Mouse (Mus musculus) Muller cell, postnatal 12 days (primary cell): ENCODE results near the gene Asb8.

Experiments used
- DNase-seq: peaks from one replicate; pipeline ENCODE4 v3.0.0-alpha.2; 2015; ENCODE audit errors: inconsistent ontology term

The Asb8 gene

DNA sequence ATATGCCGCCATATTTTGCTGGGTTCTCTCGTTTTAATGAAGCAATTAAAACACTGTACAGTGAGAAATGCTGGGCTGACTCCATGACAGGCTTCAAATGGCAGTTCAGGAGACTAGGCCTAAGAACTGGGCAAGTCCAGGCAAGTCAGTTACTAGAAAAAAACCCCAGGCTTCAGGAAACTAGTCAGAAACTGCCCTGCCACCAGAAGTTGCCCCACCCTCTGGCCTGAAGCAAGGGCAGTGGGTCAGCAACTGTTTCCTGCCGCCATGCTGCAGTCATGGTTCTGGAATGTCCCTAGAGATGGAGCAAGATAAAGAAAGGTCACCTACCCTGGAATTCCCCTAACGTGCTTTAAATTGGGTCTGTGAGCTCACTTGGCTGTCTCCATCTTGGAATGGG, 9.5 kb downstream of the Asb8 start:
- DNase-seq = peak; percentile 41

DNA sequence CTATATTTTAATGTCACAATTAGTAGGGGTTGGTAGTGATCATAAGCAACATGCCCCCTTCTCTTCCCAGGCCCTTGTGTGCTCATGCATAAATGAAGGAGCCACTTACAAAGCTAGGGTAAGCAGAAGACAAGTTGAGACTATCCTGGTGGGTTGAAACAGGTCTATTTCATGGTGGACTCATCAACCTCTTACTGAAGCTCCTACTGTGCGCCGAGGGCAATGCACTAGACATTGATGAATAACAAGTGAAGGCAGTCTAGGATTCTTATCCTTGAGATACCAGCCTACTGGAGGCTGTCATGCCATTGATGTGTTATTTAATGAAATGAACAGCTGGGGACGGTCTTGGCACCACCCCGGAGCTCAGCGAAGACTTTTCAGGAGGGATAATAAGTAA, 10.2 kb downstream of the Asb8 start:
- DNase-seq = no peak

DNA sequence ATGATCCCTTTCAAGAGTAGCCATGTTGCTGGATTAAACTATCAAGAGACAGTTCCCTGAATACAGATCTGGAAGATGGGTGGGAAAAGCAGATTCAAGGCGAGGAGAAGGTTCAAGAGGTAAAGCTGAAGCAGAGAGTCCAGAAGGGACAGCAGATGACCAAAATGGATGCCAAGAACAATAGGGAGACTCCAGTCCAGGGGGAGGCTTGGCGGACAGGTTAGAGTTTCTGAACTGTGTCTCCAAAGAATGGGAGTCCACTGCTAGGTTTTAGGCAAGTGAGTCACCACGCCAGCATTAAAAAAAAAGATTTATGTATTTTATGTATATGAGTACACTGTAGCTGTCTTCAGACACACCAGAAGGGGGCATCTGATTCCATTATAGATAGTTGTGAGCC, 10.8 kb downstream of the Asb8 start:
- no peak for DNase-seq

DNA sequence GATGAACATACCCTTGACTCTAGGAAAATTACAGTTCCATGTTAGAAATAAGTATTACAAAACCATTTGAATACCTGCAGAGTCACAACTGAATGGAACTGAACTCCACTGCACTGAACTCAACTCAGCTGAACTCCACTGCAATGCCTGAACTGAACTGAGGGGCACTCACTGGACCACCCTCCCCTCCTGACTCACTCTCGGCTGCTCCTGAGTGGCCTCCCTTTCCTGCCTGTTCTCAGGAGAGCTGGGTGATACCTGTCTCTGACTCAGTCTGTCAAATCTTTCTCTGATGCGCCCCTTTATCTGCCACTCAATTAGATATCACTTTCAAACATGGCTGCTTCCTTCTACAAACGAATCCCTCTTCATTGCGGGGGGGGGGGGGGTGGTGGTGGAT, 11.3 kb downstream of the Asb8 start:
- no peak for DNase-seq

DNA sequence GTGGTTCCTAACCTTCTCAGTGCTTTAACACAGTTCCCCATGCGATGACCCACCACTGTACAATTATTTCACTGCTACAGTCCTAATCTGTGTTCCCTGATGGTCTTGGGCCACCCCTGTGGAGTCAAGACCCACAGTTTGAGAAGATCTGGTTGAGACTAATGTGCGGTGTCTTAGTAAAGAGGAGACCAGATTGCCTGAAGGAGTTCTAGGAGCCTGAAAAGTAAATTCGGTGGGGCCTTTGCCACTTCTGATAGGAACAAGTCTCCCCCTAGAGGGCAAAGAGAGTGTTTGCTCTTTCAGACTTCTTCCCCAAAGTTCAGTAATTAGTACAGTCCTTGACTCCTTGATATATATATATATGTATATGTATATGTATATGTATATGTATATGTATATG, 11.8 kb downstream of the Asb8 start:
- peak; percentile 56 for DNase-seq

DNA sequence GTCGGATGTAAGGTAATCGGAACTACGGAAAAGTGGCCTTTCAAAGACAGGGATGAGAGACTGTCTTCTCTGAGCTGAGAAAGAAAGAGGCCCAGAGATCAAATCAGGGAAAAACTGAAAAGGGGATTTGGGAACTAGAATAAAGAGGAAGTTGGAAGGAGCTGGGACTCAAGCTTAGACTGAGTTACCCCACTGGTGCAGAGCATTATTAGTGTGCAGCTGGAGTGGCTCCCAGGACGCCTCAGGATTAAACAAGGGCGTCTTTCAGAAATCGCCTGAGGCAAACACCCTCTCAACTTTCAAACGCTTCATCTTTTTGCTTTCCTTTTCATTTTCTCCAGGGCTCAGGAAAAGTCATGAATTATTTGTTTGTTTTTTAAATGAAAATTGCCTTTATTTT, 12.5 kb downstream of the Asb8 start:
- DNase-seq = no peak

DNA sequence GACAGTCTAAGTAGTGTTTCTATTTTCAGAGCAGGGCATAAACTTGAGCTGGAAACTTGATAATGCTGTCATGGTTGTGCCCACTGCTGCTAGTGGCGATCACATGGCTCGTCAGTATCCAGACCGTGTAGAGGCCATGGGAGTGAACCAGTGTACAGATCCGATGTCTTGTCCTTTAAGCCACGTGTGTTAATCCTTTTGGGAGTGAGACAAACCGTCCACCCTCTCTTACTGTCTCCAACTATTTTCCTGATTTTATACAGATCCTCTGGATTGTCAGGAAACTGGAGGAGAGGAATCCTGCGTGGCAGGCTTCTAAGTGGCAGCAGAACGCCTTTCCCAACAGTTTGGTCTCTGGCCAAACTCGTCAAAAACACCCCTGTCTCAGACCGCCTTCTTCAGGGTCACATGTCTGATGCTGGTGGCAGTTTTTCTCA, 16.2 kb downstream of the Asb8 start:
- DNase-seq = no peak

DNA sequence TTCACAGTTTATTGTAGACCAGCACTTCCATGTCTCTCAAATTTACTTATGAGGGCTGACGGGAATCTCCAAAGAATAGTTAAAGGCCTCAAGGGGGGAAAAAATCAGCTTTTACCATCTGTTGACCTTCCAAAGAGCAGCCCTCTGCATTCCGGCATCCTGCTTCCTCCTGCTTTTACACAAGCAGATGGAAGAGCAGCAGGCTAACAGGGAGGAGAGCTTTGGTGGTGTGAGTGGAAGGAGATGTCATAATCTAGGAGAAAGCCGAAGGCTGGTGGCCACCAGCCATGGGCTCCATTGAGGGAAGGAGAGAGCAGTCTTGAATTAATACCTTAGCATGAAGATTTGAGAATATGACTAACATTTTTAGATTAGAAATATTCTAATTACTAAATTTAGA, 17.1 kb downstream of the Asb8 start:
- DNase-seq = no peak

DNA sequence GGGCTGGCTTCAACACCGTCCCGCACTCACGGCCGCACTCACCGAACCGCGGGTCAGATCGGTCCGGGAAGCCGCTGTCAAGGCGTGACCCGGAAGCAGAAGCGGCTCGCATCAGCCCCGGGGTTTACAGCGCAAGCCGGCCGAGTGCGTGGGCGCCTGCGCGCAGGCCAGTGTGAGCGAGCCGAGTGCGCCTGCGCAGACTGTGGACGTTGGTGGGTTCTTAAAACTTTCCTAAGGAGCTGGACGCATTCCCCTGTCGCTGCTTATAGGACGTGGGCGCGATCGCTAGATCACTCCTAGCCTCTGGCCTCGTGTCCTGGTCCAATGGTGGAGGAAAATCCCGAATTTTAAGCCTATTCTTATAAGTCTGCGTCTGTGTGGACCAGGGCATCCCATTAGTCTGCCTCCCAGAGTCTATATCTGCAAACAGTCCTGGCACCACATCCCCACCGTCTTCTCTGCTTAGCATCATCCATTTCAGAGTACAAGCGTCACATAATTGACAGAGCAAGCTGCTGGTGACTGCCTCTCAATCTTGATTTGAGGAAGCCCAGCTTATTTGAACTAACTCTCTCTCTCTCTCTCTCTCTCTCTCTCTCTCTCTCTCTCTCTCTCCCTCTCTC, 19.8 kb downstream of the Asb8 start:
- peak; percentile 91 for DNase-seq

DNA sequence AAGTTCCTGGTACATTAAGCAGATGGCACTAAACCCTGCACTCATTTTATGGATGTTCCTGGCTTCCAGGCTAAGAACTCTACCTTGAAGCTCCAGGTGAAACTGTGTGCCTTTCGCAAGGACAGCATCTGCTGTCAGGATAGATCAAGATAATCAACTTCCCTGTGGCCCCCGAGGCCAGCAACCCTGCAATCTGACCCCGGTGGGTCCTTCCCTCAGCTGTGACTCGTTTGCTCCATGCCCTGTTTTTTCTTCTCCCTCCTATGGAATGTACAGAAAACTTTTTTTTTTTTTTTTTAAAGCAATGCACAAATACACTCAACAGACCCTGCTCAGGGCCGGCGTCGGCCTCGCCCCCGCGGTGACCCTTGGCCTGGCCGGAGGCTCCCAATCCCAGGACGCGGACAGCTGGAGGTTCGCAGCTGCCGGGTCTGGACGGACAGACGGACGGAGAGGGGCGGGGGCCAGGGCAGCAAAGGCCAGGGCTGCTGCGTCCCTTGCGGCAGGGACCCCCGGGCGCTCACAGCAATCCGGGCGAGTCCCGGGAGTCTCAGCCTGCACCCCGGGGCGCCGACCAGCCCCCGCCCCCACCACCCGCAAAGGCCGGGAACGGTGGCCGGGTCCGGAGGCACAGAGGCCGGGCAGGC, 20.4 kb downstream of the Asb8 start:
- DNase-seq = peak; percentile 27

DNA sequence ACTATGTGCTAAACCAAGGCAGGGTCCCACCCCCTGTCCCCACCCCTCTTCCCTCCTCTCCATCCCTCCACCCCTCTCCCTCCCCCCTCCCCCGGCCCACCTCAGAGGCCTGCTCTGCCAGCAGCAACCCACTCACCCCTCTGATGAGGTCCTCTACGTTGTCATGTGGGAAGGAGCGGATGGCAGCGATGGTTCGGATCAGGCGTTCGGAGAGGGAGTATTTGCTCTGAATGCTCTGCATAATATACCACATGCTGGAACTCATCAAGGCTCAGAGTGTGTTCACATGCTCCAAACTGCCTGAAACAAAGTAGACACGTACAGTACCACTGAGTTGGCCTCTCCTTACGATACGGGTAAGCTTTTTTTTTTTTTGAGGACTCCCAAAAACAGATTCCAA, 22.9 kb downstream of the Asb8 start:
- no peak for DNase-seq

DNA sequence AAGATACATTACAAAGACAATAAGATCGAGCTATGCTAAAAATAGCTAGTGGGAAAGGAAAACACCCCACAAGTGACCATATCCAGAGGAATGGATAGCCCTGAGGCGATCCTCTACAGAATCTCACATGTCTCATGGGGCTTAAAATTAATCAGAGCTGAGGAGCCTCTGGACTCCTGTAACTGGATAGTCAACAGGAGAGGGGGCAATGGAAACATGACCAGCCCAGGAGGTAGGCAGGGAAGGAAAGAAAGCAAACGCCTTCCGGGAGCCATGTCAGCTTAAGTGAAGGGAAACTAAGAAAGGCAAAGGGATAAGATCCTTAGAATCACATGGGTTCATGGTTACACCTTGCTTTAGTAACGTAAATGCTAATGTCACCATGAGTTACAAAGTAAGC, 24.6 kb downstream of the Asb8 start:
- no peak for DNase-seq

DNA sequence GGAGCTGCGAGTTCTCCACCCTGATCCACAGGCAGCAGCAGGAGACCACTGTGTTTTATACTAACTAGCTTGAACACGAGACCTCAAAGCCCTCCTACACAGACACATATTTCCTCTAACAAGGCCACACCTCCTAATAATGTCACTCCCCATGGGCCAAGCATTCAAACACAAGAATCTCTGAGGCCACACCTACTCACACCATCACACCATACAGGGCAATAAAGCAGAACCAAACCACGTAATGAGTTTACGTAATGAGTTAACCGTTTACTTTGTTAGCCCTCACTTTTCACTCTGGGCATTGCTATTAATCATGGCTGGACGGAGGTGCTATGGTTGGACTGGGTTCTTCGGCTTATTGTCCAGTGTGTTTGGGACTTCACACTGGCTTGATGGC, 25.7 kb downstream of the Asb8 start:
- DNase-seq = no peak

DNA sequence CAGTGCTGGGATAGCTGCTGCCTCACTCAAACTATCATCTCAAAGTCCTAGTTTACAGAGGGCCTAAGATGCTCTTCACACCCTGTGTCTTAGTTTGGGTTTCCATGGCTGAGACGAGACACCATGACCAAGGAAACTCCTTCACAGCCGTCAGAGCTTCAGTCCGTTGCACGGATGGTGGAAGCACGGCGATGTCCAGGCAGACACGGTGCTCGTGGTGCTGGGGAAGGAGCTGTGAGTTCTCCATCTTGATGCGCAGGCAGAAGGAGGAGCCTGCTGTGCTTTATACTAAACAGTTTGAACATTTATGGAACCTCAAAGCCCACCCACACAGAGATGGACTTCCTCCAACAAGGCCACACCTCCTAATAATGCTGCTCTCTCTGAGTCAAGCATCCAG, 28.6 kb downstream of the Asb8 start:
- no peak for DNase-seq

DNA sequence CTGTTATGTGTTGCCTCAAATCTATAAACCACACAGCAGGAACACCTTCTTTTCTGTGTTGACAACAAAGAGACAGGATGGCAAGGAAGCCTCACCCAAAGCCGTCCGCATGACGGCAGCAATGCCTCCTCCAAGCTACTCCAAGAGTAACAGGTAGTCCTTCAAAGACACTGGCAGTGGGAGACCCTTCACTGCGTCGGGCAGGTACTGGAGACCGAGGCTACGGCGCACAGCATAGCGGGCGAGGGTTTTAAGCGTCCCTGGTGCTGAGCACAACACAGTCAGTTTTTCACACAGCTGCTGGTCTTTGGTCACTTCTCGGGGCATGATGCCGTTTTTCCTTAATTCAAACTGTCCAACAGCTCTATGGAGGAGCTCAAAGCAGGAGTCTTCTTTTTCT, 29.8 kb downstream of the Asb8 start:
- no peak for DNase-seq

DNA sequence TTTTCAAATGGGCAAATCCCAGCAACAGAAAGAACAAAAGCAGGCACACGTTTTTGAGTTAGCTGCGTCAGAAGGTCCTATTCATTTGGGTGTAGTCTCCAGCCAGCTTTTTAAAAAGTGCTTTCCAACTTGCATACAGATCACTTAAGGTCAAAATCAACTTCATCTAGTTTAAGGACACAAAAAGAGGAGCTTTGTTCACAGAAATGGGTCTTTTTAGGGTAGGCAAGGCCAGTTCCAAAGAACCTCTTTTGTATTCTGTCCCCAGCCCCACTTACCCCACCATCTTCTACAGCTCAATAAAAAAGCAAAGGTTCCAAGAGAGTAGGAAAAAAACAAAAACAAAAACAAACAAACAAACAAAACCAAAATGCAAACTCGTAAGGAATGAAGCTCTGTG, 30.8 kb downstream of the Asb8 start:
- no peak for DNase-seq

DNA sequence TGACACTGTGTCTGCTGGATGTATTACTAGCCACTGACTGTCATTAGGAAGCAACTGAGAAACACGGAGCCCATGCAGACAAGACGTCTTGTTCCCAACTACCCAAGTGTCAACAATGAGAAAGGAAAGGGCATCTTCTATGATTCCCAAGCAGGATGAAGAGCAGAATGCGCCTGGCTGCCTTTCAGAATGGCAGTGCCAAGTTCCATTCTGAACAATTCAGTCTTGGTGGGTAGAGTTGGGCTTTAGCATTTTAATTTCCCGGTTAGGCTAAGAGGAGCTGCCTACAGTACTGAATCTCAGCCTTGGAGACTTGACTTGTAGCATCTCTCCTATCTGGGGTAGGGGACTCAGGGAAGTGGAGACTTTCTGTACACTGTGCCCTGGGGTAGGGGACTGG, 31.4 kb downstream of the Asb8 start:
- DNase-seq = no peak

DNA sequence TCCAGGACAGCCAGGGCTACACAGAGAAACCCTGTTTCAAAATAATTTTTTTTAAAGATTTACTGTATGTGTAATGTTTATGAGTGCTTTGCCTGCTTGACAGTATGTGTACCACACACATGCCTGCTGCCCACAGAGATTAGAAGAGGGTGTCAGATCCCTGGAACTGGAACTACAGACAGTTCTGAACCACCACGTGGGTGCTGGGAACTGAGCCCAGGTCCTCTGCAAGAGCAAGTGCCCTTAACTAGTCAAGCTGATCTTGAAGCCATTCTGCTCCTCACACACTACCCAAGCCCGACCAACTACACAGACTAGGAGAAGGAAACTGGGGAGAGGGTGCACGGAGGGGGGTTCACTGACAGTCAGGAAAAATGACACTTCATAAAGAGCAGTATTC, 32.0 kb downstream of the Asb8 start:
- no peak for DNase-seq

DNA sequence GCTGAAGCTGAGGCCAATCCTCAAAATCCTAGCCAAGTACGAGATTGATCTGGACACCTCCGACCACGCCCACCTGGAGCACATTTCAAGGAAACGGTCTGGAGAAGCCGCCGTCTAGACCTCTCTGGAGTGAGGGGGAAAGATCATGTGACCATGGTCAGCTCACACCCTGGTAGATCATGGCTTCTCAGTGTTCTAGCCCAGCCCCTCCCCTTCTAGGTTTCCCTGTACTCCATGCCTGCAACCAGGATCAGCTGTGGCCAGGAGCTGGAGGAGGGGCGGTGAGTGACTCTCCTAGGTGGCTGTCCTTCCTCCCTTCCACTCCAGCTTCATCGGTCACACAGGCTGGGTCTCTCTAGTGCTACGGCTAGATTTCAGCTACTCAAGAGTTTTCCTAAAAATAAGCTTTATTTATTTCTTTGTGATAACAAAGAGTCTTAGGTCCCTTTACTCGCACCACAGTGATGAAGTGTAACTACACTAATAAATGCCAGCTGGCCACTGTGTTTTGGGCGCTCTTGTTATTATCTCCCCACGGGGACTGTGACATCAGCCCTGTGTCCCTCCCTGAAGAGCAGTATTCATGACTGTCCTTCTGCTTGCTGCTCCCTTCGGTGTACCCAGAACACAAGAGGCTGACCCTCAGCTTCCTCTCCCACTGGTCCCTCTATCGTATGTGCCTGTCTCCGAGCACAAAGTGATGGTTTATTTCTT, 33.3 kb downstream of the Asb8 start:
- DNase-seq = no peak

DNA sequence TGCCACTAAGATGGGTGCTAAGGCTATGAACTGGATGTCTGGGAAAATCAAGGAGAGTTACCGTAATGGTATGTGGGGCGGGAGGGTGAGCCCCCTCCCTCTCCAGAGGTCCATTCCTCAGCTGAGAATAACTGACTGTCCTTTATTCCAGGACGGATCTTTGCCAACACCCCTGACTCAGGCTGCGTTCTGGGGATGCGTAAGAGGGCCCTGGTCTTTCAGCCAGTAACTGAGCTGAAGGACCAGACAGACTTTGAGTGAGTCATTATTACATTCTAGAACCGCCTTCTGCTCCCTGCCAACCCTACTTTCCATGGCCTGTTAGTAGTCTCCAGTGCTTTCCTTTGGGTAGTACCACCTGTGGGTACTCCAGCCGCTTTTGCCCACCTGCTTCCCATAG, 34.0 kb downstream of the Asb8 start:
- DNase-seq = peak; percentile 12

DNA sequence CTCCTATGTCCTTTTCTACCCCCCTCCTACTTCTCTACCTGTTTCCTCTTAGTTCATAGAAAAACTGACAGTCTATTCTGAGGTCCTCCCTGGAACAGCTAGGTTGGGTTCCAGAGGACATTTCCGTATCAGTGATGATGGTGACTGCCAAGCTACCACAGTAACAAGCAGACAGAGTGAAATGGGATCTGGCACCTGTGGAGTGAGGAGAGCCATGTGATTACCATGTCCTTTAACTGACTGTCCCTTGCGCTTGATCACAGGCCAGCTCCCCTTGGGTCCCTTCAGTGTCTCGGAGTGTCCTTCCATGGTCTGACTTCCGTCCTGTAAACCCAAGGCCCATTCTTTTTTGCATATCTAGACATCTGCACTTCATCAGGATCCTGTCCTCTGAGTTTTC, 34.4 kb downstream of the Asb8 start:
- no peak for DNase-seq

DNA sequence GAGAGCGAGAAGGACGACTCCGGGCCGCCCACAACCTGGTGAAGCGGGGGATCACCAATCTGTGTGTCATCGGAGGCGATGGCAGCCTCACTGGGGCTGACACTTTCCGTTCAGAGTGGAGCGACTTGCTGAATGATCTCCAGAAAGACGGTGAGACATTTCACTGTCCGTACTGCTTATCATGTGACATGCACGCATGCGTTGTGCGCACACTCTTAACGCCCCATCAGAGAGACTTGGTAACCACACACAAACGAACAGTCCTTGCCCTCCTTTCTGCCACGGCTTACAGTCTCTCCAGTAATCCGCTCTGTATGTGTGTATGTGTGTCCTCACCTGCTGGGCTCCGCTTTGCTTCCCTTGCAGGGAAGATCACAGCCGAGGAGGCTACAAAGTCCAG, 44.6 kb downstream of the Asb8 start:
- no peak for DNase-seq

DNA sequence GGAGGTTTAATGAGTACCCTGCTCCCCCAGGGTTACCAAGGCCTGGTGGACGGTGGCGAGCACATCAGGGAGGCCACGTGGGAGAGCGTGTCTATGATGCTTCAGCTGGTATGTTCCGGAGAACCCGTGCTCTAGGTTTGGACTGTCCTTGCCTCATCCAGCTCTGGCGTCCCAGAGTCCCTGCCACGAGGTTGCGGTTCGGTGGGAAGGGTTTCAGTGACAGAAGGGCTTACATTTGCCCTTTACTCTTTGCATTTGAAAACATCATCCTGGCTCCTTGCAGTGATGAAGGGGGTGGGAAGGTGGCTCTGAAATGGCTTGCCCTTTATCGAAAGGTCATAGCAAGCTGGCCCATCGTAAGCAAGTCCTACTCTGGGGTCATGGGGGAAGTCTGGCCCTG, 46.1 kb downstream of the Asb8 start:
- DNase-seq = no peak
